Mouse (Mus musculus): ENCODE results near the gene Ppil2. TPM values are rescaled to one million over a fixed set of nuclear protein-coding genes. Genes with fewer than 3 reads are reported as not detected.

The Ppil2 gene
- polyA plus RNA-seq, 1 experiment, result 46.0 TPM

- TF ChIP-seq CTCF (IDR thresholded peaks at IDR 0.05; ENCODE audit: control insufficient read depth, insufficient read depth, insufficient read length) (no peak), MYOG (IDR thresholded peaks at IDR 0.05; ENCODE audit: control insufficient read depth, extremely low read depth, insufficient read length) (no peak), USF1 (IDR thresholded peaks at IDR 0.05; ENCODE audit: low read depth) (no peak), MAX (IDR thresholded peaks at IDR 0.05) (no peak), FOSL1 (IDR thresholded peaks at IDR 0.05; ENCODE audit: insufficient read depth, low read length, poor library complexity, severe bottlenecking) (no peak), MYOD1 (IDR thresholded peaks at IDR 0.05; ENCODE audit: control insufficient read depth, insufficient read length, low read depth) (no peak), CEBPB (IDR thresholded peaks at IDR 0.05; ENCODE audit: low read depth) (no peak)
- Histone ChIP-seq H3K4me3 (ENCODE audit: insufficient read depth, poor library complexity, severe bottlenecking) (peak overlapping the region; percentile 21), H3ac (ENCODE audit: control insufficient read depth, insufficient read length, low read depth) (no peak overlapping the region), H3K79me2 (ENCODE audit: control insufficient read depth, insufficient read depth) (peaks cover 10% of the 10 kb centered on the region), H3K79me3 (ENCODE audit: low read depth) (no peaks in the 10 kb centered on the region), H3K27me3 (ENCODE audit: control insufficient read depth, insufficient read depth, insufficient read length) (no peaks in the 10 kb centered on the region), H3K36me3 (ENCODE audit: control insufficient read depth, insufficient read depth) (no peaks in the 10 kb centered on the region)
These were observed 21.8 kb upstream of the Ppil2 start for GRCm38 (mm10) chr16:17132906-17133200.

GRCm38 (mm10) chr16:17132089-17132905 is 21.2 kb upstream of the Ppil2 start, which contains the start of gene Sdf2l1:
Sdf2l1 (minus strand) TSS chr16:17132383.
- Histone ChIP-seq H3K36me3 (ENCODE audit: control insufficient read depth, insufficient read depth) (no peaks in the 10 kb centered on the region), H3K79me3 (ENCODE audit: low read depth) (no peaks in the 10 kb centered on the region), H3K27me3 (ENCODE audit: control insufficient read depth, insufficient read depth, insufficient read length) (no peaks in the 10 kb centered on the region), H3K4me3 (ENCODE audit: insufficient read depth, poor library complexity, severe bottlenecking) (peak within 1 kb of the TSS; percentile 59), H3ac (ENCODE audit: control insufficient read depth, insufficient read length, low read depth) (peak within 1 kb of the TSS; percentile 73), H3K79me2 (ENCODE audit: control insufficient read depth, insufficient read depth) (peaks cover 10% of the 10 kb centered on the region)
- TF ChIP-seq MYOD1 (IDR thresholded peaks at IDR 0.05; ENCODE audit: control insufficient read depth, insufficient read length, low read depth) (no peak), MAX (IDR thresholded peaks at IDR 0.05) (no peak), USF1 (IDR thresholded peaks at IDR 0.05; ENCODE audit: low read depth) (no peak), MYOG (IDR thresholded peaks at IDR 0.05; ENCODE audit: control insufficient read depth, extremely low read depth, insufficient read length) (no peak)

GRCm38 (mm10) chr16:17131191-17132088 is 20.4 kb upstream of the Ppil2 start:
- Histone ChIP-seq H3K27me3 (ENCODE audit: control insufficient read depth, insufficient read depth, insufficient read length) (no peaks in the 10 kb centered on the region), H3ac (ENCODE audit: control insufficient read depth, insufficient read length, low read depth) (peak overlapping the region; percentile 73), H3K79me3 (ENCODE audit: low read depth) (no peaks in the 10 kb centered on the region), H3K36me3 (ENCODE audit: control insufficient read depth, insufficient read depth) (no peaks in the 10 kb centered on the region), H3K4me3 (ENCODE audit: insufficient read depth, poor library complexity, severe bottlenecking) (peak overlapping the region; percentile 59), H3K79me2 (ENCODE audit: control insufficient read depth, insufficient read depth) (peaks cover 10% of the 10 kb centered on the region)
- TF ChIP-seq CTCF (IDR thresholded peaks at IDR 0.05; ENCODE audit: control insufficient read depth, insufficient read depth, insufficient read length) (peak; percentile 29), MYOG (IDR thresholded peaks at IDR 0.05; ENCODE audit: control insufficient read depth, extremely low read depth, insufficient read length) (no peak)

GRCm38 (mm10) chr16:17127292-17127691 is 16.2 kb upstream of the Ppil2 start:
- no peak for TF ChIP-seq FOSL1 (IDR thresholded peaks at IDR 0.05; ENCODE audit: insufficient read depth, low read length, poor library complexity, severe bottlenecking)
- no peak for TF ChIP-seq MAX (IDR thresholded peaks at IDR 0.05)
- peak; percentile 62 for TF ChIP-seq CTCF (IDR thresholded peaks at IDR 0.05; ENCODE audit: control insufficient read depth, insufficient read depth, insufficient read length)
- TF ChIP-seq MYOD1 (IDR thresholded peaks at IDR 0.05; ENCODE audit: control insufficient read depth, insufficient read length, low read depth), result no peak
- no peak for TF ChIP-seq USF1 (IDR thresholded peaks at IDR 0.05; ENCODE audit: low read depth)
- peaks cover 31% of the 10 kb centered on the region for H3K79me2 ChIP-seq (ENCODE audit: control insufficient read depth, insufficient read depth)
- H3ac ChIP-seq (ENCODE audit: control insufficient read depth, insufficient read length, low read depth), result no peak overlapping the region
- no peaks in the 10 kb centered on the region for H3K27me3 ChIP-seq (ENCODE audit: control insufficient read depth, insufficient read depth, insufficient read length)
- H3K36me3 ChIP-seq (ENCODE audit: control insufficient read depth, insufficient read depth), result peaks cover 7% of the 10 kb centered on the region
- H3K4me3 ChIP-seq (ENCODE audit: insufficient read depth, poor library complexity, severe bottlenecking), result no peak overlapping the region
- peaks cover 3% of the 10 kb centered on the region for H3K79me3 ChIP-seq (ENCODE audit: low read depth)

GRCm38 (mm10) chr16:17124871-17125520 is 13.9 kb upstream of the Ppil2 start, which contains the start of gene 2610318N02Rik:
2610318N02Rik (minus strand) TSS chr16:17125167.
- Histone ChIP-seq H3K79me2 (ENCODE audit: control insufficient read depth, insufficient read depth) (peaks cover 21% of the 10 kb centered on the region), H3K79me3 (ENCODE audit: low read depth) (peaks cover 3% of the 10 kb centered on the region), H3K4me3 (ENCODE audit: insufficient read depth, poor library complexity, severe bottlenecking) (peak within 1 kb of the TSS; percentile 42), H3K27me3 (ENCODE audit: control insufficient read depth, insufficient read depth, insufficient read length) (no peaks in the 10 kb centered on the region), H3ac (ENCODE audit: control insufficient read depth, insufficient read length, low read depth) (peak within 1 kb of the TSS; percentile 95), H3K36me3 (ENCODE audit: control insufficient read depth, insufficient read depth) (peaks cover 23% of the 10 kb centered on the region)
- TF ChIP-seq FOSL1 (IDR thresholded peaks at IDR 0.05; ENCODE audit: insufficient read depth, low read length, poor library complexity, severe bottlenecking) (no peak), MYOD1 (IDR thresholded peaks at IDR 0.05; ENCODE audit: control insufficient read depth, insufficient read length, low read depth) (no peak), USF1 (IDR thresholded peaks at IDR 0.05; ENCODE audit: low read depth) (no peak), MAX (IDR thresholded peaks at IDR 0.05) (peak; percentile 60), MYOG (IDR thresholded peaks at IDR 0.05; ENCODE audit: control insufficient read depth, extremely low read depth, insufficient read length) (no peak), CTCF (IDR thresholded peaks at IDR 0.05; ENCODE audit: control insufficient read depth, insufficient read depth, insufficient read length) (no peak), CEBPB (IDR thresholded peaks at IDR 0.05; ENCODE audit: low read depth) (peak; percentile 48)
